Mouse (Mus musculus): ENCODE results near the gene Ankrd28. TPM values are rescaled to one million over a fixed set of nuclear protein-coding genes. Genes with fewer than 3 reads are reported as not detected.
"Not testable (repeated sequence)": the region's sequence is repeated elsewhere in the genome, so short reads cannot be mapped to it uniquely, and the experiment has no call there.

Ankrd28 gene
- polyA plus RNA-seq, 1 experiment from 2014 or later: 20.1 TPM

DNA sequence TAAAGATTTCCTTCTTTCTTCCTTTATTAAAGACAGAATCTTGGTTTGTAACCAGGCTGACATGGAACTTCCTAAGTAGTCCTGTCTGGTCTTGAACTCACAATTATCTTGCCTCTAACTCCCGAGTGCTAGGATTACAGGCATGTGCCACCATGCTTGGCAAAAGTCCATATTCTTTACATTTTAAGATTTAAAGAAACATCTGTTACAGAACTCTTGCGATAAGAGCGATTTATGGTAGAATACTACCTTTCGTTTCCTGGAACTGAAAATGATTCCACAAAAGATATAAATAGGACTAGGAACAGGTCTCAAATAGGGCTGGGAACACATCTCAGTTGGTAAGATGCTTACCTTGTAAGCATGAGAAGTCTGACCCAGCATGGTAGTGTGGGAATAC lies 56.9 kb downstream of the Ankrd28 start:
- H3K36me3 ChIP-seq (ENCODE audit: inconsistent target): no peaks in the 10 kb centered on the region
- no peak overlapping the region for H3K4me3 ChIP-seq (ENCODE audit: inconsistent target)
- WGBS (ENCODE audit: missing documents): 91% methylated on average over 4 of the region's 4 CpGs

DNA sequence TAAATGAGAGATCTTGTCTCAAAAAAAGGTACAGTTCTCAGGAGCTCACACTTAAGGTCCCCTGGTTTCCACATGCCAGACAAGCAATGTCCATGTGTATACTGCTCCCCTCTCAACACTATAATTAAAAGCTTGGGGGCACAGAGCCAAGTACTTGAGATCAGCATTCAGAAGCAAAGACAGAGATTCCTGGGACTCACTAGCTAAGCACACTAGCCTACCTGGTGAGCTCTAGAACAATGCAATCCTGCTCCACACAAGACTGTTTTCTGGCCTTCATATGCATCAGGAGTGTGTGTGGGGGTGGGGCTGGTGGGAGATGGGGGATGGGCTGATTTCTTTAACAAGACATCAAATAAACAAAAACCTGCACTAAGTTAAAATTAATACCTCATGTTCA lies 58.2 kb downstream of the Ankrd28 start:
- Histone ChIP-seq H3K79me2 (ENCODE audit: inconsistent target) (peaks cover 98% of the 10 kb centered on the region), H3K4me3 (ENCODE audit: inconsistent target) (no peak overlapping the region), H3K27ac (no peak overlapping the region), H3K36me3 (ENCODE audit: inconsistent target) (no peaks in the 10 kb centered on the region)

More for the DNA sequence above, 56.9 kb downstream of the Ankrd28 start:
- Histone ChIP-seq H3K27ac (no peak overlapping the region), H3K79me2 (ENCODE audit: inconsistent target) (peaks cover 99% of the 10 kb centered on the region)

DNA sequence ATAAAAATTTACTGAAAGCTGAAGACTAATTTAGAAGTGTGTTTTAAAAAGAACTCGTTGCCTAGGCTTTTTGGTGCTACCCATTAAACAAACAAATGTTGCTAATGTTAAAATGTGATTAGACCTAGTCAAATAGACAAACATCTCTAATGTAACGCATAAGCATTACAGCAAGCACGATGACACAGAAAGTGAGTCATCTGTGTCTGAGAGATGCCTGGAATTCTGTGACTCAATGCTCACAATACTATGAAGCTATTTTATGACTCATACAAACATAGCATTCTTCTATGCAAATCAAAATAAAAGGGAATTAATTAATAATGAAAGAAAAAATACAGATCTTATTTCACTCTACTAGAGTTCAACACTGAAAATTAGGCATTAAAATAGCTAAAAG lies 61.9 kb downstream of the Ankrd28 start:
- H3K27ac ChIP-seq: no peak overlapping the region
- peaks cover 83% of the 10 kb centered on the region for H3K79me2 ChIP-seq (ENCODE audit: inconsistent target)
- no peak overlapping the region for H3K4me3 ChIP-seq (ENCODE audit: inconsistent target)
- H3K36me3 ChIP-seq (ENCODE audit: inconsistent target): 0 out of 2 replicates have a peak, but pooled peaks cover under 1% of the 10 kb centered on the region
- WGBS (ENCODE audit: missing documents): 64% methylated on average over 3 of the region's 3 CpGs

DNA sequence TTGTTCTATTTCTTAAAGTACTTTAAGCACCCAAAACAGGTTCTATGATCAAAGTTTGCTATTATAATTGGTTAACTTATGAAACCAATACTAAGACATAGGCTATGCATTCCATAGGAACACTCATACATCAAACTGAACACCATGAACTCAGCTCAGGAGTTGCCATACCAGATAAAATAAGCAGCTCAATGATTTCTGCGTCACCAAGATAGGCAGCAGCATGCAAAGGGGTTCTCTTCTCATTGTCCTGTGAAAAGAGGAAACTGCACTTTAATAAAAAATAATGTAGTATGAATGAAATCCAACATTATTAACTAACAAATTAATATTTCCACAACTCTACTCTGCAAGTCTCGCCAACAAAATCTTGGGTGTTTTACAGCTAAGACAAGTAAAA lies 66.4 kb downstream of the Ankrd28 start:
- Histone ChIP-seq H3K36me3 (ENCODE audit: inconsistent target) (0 out of 2 replicates have a peak, but pooled peaks cover 5% of the 10 kb centered on the region), H3K79me2 (ENCODE audit: inconsistent target) (peaks cover 39% of the 10 kb centered on the region), H3K27ac (no peak overlapping the region), H3K4me3 (ENCODE audit: inconsistent target) (no peak overlapping the region)
- WGBS (ENCODE audit: missing documents): 100% methylated on average over 2 of the region's 2 CpGs

DNA sequence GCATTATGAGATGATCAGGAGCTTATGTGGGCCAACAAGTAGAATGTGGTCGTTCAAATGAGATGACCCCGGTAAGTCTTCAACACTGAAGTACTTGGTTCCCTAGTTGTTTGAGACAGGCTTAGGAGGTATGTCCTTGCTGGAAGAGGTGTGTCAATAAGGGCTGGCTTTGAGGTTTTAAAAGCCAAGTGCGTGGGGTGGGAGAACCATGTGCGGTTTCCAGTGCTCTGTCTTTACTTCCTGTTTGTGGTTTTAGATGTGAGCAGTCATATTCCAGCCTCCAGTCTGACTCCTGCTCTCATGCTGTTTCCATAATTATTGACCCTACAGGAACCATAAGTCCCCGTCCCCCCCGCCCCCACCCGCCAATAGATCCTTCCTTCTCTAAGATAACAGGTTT lies 68.7 kb downstream of the Ankrd28 start:
- 0 out of 2 replicates have a peak, but pooled peaks cover 5% of the 10 kb centered on the region for H3K36me3 ChIP-seq (ENCODE audit: inconsistent target)
- H3K79me2 ChIP-seq (ENCODE audit: inconsistent target): peaks cover 23% of the 10 kb centered on the region
- no peak overlapping the region for H3K4me3 ChIP-seq (ENCODE audit: inconsistent target)
- no peak overlapping the region for H3K27ac ChIP-seq
- 8% methylated on average over 5 of the region's 7 CpGs for WGBS (ENCODE audit: missing documents)

DNA sequence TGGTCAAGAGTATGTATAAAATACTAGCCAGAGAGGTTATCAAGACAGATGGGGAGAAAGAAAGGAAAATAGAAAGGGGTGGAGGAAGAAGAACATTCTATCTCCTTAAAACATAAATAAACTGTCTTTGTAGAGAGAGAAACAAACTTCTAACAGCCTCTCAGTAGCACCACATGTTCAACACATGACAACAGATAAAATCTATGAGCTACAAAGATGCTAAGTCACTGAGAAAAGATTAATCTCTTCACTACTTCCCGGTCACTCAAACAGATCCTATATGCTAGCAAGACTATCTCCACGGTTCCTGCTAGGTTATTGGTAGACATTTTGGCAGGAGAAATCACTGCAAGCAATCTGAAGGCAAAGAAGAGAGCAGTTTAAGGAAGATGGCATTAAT lies 71.3 kb downstream of the Ankrd28 start:
- H3K36me3 ChIP-seq (ENCODE audit: inconsistent target): peaks cover 12% of the 10 kb centered on the region; the same call in 1 of the 2 replicates

DNA sequence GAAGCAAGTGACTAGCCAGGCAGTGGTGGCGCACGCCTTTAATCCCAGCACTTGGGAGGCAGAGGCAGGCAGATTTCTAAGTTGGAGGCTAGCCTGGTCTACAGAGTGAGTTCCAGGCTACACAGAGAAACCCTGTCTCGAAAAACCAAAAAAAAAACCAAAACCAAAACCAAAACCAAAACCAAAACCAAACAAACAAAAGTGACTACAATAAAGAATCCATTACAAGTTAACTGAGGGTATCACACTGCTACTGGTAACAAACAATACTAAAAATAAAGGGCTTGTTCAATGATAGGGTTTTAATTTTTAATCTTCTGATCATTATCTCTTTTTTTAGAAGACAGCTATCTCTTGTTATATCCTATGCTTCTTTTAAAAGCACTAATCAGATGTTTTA lies 72.0 kb downstream of the Ankrd28 start:
- peaks cover 10% of the 10 kb centered on the region; the same call in 1 of the 2 replicates for H3K36me3 ChIP-seq (ENCODE audit: inconsistent target)
- not testable (repeated sequence) for H3K79me2 ChIP-seq (ENCODE audit: inconsistent target)
- 84% methylated on average over 3 of the region's 3 CpGs for WGBS (ENCODE audit: missing documents)

More for the DNA sequence above, 71.3 kb downstream of the Ankrd28 start:
- 78% methylated on average over 2 of the region's 2 CpGs for WGBS (ENCODE audit: missing documents)
- Histone ChIP-seq H3K27ac (no peak overlapping the region), H3K4me3 (ENCODE audit: inconsistent target) (no peak overlapping the region), H3K79me2 (ENCODE audit: inconsistent target) (peaks cover 6% of the 10 kb centered on the region; the same call in 1 of the 2 replicates)

DNA sequence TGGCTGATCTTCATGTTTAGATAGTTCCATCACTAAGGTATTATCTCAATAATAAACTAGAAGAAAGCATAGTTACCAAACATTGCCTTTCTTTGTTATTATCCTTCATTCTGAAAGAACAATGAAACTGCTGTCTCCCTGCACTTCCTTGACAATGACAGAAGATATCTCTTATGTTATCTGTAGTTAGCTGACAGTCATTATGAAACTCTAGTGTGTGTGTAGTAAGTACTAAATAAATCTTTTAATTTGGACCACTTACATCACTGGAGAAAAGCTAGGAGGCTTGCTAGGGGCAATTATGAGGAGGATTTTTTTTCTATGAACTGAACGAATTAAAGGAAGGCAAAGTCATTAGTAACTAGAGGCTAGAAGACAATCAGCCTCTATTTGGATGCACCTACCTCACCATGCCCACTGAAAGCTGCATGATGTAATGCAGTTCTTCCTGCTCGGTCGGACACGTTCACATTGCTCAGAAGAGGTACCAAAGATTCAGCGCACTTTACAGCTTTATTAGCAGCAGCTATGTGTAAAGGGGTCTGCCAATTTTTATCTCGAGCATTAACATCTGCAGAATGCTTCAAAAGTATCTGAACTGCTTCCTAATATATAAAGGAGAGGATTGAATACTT lies 82.1 kb downstream of the Ankrd28 start:
- Histone ChIP-seq H3K36me3 (ENCODE audit: inconsistent target) (peaks cover 38% of the 10 kb centered on the region), H3K79me2 (ENCODE audit: inconsistent target) (0 out of 2 replicates have a peak, but pooled peaks cover 8% of the 10 kb centered on the region), H3K27ac (no peak overlapping the region), H3K4me3 (ENCODE audit: inconsistent target) (no peak overlapping the region)
- 97% methylated on average over 6 of the region's 6 CpGs for WGBS (ENCODE audit: missing documents)

More for the DNA sequence above, 72.0 kb downstream of the Ankrd28 start:
- not testable (repeated sequence) for H3K27ac ChIP-seq; H3K4me3 ChIP-seq (ENCODE audit: inconsistent target)

DNA sequence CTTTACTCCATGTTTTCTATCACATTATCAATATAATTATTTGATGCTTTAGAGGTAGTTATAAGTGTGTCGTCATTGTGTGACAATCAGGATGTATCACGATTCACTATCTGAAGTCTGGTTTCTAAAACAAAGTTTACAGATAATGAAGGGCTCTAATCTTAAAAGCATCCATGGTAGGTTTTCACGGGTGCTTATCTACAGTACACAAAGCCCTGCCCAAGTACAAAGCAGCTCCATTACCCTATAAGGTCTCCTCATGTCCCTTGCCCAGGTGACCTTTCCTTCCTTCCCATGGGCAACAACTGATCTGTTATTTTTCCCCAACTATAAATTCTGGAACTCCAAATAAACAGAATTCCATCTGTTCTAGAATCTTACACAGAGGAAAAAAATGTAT lies 87.9 kb downstream of the Ankrd28 start:
- Histone ChIP-seq H3K27ac (no peak overlapping the region), H3K36me3 (ENCODE audit: inconsistent target) (peaks cover 63% of the 10 kb centered on the region), H3K79me2 (ENCODE audit: inconsistent target) (no peaks in the 10 kb centered on the region), H3K4me3 (ENCODE audit: inconsistent target) (no peak overlapping the region)
- 89% methylated on average over 3 of the region's 3 CpGs for WGBS (ENCODE audit: missing documents)

DNA sequence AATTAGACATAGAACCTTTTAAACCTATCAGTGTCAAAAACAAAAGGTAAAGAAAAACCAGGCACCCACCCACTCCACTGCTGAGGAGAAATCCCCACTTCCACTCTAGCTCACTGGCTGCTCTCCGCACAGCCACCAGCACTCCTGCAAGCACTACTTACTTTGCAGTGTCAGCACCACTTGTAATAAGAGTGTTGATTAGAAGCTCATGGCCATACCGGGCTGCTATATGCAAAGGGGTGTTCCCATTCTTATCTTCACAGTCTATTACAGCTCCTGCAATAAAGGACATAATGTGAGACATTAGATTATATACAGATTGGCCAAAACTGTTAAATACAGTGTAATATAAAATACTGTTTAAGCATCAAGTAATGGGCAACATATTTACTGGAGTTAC lies 95.6 kb downstream of the Ankrd28 start:
- Histone ChIP-seq H3K4me3 (ENCODE audit: inconsistent target) (no peak overlapping the region), H3K79me2 (ENCODE audit: inconsistent target) (no peaks in the 10 kb centered on the region), H3K36me3 (ENCODE audit: inconsistent target) (peaks cover 62% of the 10 kb centered on the region), H3K27ac (no peak overlapping the region)
- WGBS (ENCODE audit: missing documents): 97% methylated on average over 2 of the region's 2 CpGs

DNA sequence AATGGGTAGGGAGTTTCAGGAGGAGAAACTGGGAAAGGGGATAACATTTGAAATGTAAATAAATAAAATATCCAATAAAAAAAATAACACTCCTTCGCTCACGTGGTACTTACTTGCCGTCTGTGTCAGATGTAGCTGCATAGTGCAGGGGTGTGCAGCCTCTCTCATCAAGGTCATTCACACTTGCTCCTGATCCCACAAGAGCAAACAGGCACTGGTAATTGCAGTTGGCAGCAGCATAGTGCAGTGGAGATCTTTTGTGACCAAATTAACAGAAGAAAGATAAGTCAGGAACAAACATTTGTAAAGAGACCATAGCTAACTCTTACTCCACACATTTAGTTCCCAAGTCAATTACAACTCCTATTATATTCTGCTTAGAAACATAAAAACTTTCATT lies 102.9 kb downstream of the Ankrd28 start:
- no peak overlapping the region for H3K27ac ChIP-seq
- H3K36me3 ChIP-seq (ENCODE audit: inconsistent target): peaks cover 54% of the 10 kb centered on the region
- no peaks in the 10 kb centered on the region for H3K79me2 ChIP-seq (ENCODE audit: inconsistent target)
- WGBS (ENCODE audit: missing documents): 84% methylated on average over 3 of the region's 3 CpGs
- no peak overlapping the region for H3K4me3 ChIP-seq (ENCODE audit: inconsistent target)

DNA sequence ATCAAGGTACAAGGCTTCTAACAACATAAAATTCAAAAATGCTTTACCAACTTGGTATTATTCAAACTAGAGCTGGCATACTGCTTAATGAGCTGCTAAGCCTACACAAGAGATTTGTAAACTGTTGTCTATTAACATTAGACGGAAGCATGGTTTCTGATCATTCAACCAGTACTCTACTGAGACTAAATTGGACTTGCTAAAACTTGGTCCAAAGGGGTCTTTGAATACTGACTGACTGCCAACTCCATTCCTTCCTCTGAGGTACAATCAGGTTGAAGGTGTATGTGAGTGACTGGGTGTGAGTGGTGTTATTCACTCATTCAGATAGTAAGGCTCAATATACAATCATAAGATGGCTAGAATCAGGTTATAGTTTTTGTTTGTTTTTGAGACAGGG lies 107.7 kb downstream of the Ankrd28 start:
- Histone ChIP-seq H3K27ac (no peak overlapping the region), H3K79me2 (ENCODE audit: inconsistent target) (no peaks in the 10 kb centered on the region), H3K4me3 (ENCODE audit: inconsistent target) (no peak overlapping the region), H3K36me3 (ENCODE audit: inconsistent target) (peaks cover 63% of the 10 kb centered on the region)
- WGBS (ENCODE audit: missing documents): 95% methylated on average over 1 of the region's 1 CpGs

DNA sequence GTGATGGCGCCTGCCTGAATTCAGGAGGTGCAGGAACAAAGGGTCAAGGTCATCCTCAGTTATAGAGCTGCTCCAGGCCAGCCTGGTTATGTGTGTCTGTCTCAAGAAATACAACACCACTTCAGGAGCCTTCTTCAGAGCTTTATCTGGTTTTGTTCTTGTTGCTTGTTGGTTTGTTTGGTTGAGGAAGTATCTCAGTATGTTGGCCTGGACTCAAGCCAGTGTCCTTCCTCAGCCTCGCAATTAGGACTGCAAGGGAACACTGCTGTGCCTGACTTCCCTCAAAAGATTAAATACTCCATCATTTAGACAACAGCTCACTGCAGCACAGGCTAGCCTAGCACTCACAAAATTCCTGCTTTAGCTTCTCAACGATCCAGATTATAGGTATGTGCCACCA lies 109.2 kb downstream of the Ankrd28 start:
- H3K36me3 ChIP-seq (ENCODE audit: inconsistent target): peaks cover 53% of the 10 kb centered on the region
- WGBS (ENCODE audit: missing documents): 67% methylated on average over 3 of the region's 3 CpGs
- no peak overlapping the region for H3K4me3 ChIP-seq (ENCODE audit: inconsistent target)
- no peak overlapping the region for H3K27ac ChIP-seq
- H3K79me2 ChIP-seq (ENCODE audit: inconsistent target): no peaks in the 10 kb centered on the region

DNA sequence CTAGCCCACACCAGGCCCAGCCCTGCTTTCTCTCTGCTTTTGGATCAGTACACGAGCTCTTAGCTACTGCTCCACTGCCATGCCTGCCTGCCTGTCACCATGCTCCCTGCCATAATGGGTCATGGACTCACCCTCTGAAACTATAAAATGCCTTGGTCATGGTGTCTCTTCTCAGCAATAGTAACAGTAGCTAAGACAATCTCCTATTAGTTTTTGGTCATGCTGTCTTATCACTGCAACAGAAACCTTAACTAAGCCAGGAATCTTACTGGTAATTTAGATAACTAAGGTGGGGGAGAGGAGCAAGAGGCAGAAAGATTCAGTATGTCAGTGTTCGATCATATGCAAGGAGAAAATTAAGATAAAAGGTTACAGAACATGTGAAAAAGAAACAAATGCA lies 112.1 kb downstream of the Ankrd28 start:
- Histone ChIP-seq H3K36me3 (ENCODE audit: inconsistent target) (peaks cover 49% of the 10 kb centered on the region), H3K4me3 (ENCODE audit: inconsistent target) (no peak overlapping the region), H3K27ac (no peak overlapping the region), H3K79me2 (ENCODE audit: inconsistent target) (no peaks in the 10 kb centered on the region)
- WGBS (ENCODE audit: missing documents): 91% methylated on average over 2 of the region's 2 CpGs

DNA sequence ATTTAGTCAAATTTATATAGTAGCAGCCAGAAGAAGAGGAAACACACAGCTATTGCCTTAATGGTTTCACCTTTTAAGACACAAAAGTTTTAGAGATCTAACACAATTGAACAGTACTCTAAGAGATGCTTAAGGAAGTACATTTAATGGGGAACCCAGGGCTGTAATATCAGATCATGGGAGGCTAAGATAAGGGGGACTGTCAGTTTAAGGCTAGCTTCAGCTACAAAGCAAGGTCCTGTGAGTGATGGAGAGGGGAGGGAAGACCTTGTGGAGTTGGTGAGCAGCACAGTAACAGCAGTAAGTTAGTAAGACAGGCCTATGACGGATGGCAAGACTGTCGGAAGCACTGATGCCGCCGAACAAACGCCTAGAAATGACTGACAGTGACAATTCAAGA lies 113.1 kb downstream of the Ankrd28 start:
- peaks cover 46% of the 10 kb centered on the region for H3K36me3 ChIP-seq (ENCODE audit: inconsistent target)

DNA sequence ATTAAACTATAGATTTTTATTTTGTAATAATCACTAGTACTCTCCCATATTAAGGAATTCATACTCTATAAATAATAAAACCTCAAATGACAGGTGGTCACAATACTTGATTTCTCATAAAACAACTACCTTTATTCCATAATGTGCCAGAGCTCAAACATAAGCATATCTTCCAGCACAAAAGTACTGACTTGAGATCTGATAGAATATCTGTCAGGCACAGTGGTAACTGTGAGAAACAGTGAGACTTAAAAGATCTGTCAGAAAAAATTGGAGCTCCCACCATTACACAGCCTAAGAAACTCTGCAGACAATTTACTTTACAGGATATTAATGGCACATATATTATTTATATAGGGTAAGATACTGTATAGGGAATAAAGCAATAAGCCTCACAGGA lies 114.8 kb downstream of the Ankrd28 start:
- no peak overlapping the region for H3K27ac ChIP-seq
- peaks cover 43% of the 10 kb centered on the region for H3K36me3 ChIP-seq (ENCODE audit: inconsistent target)
- H3K4me3 ChIP-seq (ENCODE audit: inconsistent target): no peak overlapping the region
- no peaks in the 10 kb centered on the region for H3K79me2 ChIP-seq (ENCODE audit: inconsistent target)

More for the DNA sequence above, 113.1 kb downstream of the Ankrd28 start:
- 93% methylated on average over 5 of the region's 5 CpGs for WGBS (ENCODE audit: missing documents)
- Histone ChIP-seq H3K79me2 (ENCODE audit: inconsistent target) (no peaks in the 10 kb centered on the region), H3K27ac (no peak overlapping the region), H3K4me3 (ENCODE audit: inconsistent target) (no peak overlapping the region)

All from macrophage (primary cell).